In genomic region chr7:126695210-126695611, GRCm38 (mm10) we compare ENCODE assay signal across 8 mouse cellular contexts. TPM values are rescaled to one million over a fixed set of nuclear protein-coding genes. Genes with fewer than 3 reads are reported as not detected.
DNase-seq lines count a peak whose midpoint lies in the region; ATAC-seq and TF ChIP-seq lines count a peak whose summit lies in the region.

TSS of gene Bola2 (plus strand) at chr7:126695401.

- ATAC-seq in hindbrain, embryonic 14.5 days (ENCODE audit: low FRiP score) = peak; percentile 25

- peak; percentile 61; the same call in 1 of the 2 replicates for TF ChIP-seq POLR2A in bone marrow, adult 2 months (IDR thresholded peaks at IDR 0.05; ENCODE audit: borderline replicate concordance, control insufficient read depth, low read depth, low read length)

- DNase-seq in kidney, adult 18-20 months = peak; percentile 78
- no peak for DNase-seq in kidney, adult 9 months
- DNase-seq in gastrocnemius, adult 2 months = peak; percentile 83
- DNase-seq in hindbrain, embryonic 14.5 days (ENCODE audit: low spot score) = peak; percentile 31
- peak in 1 of 2 experiments; percentile 60 for DNase-seq in left cerebral cortex, postnatal 14 days (ENCODE audit: low spot score in 2 of 2)
- peak; percentile 76 to 90 for DNase-seq in spleen, postnatal 4 days (ENCODE audit: low spot score in 2 of 2)

- peak within 1 kb of the TSS; percentile 85 for H3K27ac ChIP-seq in bone marrow, adult 2 months (ENCODE audit: control insufficient read depth, insufficient read depth, low read depth, low read length, poor library complexity)
- H3K27ac ChIP-seq in gastrocnemius, adult 2 months = peak within 1 kb of the TSS; percentile 96
- H3K27ac ChIP-seq in hindbrain, embryonic 14.5 days = peak within 1 kb of the TSS; percentile 91

- peak within 1 kb of the TSS; percentile 68 for H3K4me2 ChIP-seq in hindbrain, embryonic 14.5 days (replicated peaks)

- H3K9ac ChIP-seq in hindbrain, embryonic 14.5 days = peak within 1 kb of the TSS; percentile 81

- no peaks in the 10 kb centered on the region; the same call in 1 of the 2 replicates for H3K4me1 ChIP-seq in bone marrow, adult 2 months (ENCODE audit: control insufficient read depth, insufficient read depth, low read length)
- peaks cover 17% of the 10 kb centered on the region for H3K4me1 ChIP-seq in hindbrain, embryonic 14.5 days (replicated peaks; ENCODE audit: control insufficient read depth, insufficient read depth, low read length)
- H3K4me1 ChIP-seq in megakaryocyte, embryonic 14.5 days = peaks cover 75% of the 10 kb centered on the region

- peak within 1 kb of the TSS; percentile 78 for H3K4me3 ChIP-seq in bone marrow, adult 2 months (replicated peaks; ENCODE audit: control insufficient read depth, low read depth, low read length)
- peak within 1 kb of the TSS; percentile 99 for H3K4me3 ChIP-seq in gastrocnemius, adult 2 months
- H3K4me3 ChIP-seq in hindbrain, embryonic 14.5 days (replicated peaks; ENCODE audit: low read length) = peak within 1 kb of the TSS; percentile 67
- peak within 1 kb of the TSS; percentile 96 for H3K4me3 ChIP-seq in megakaryocyte, embryonic 14.5 days (replicated peaks)

- peaks cover 50% of the 10 kb centered on the region for H3K36me3 ChIP-seq in hindbrain, embryonic 14.5 days (replicated peaks; ENCODE audit: control insufficient read depth, insufficient read depth)
- H3K36me3 ChIP-seq in megakaryocyte, embryonic 14.5 days (replicated peaks; ENCODE audit: low read length) = peaks cover 64% of the 10 kb centered on the region

- under 1% methylated on average over 31 of the region's 31 CpGs for WGBS in bone marrow, adult 2 months
- 1% methylated on average over 31 of the region's 31 CpGs for WGBS in hindbrain, embryonic 14.5 days

- no peaks in the 10 kb centered on the region for H3K27me3 ChIP-seq in hindbrain, embryonic 14.5 days (ENCODE audit: control insufficient read depth, insufficient read depth, low read length)
- H3K27me3 ChIP-seq in megakaryocyte, embryonic 14.5 days (replicated peaks) = no peaks in the 10 kb centered on the region

- 0 out of 2 replicates have a peak, but pooled peaks have one; percentile 1 for TF ChIP-seq CTCF in bone marrow, adult 2 months (IDR thresholded peaks at IDR 0.05; ENCODE audit: control insufficient read depth, insufficient read depth, low read length)
- TF ChIP-seq CTCF in gastrocnemius, adult 2 months (IDR thresholded peaks at IDR 0.05) = no peak

- intact Hi-C loops in gastrocnemius, adult 2 months (cut with DNase I) = loop anchor here (2.0 to 10.0 kb wide), 2 partner anchors 116 to 190 kb away; partner anchors contain the start of gene Atxn2l
- intact Hi-C loops in left cerebral cortex, postnatal 14 days (cut with DNase I) = loop anchor here (5.0 kb wide), 1 partner anchor 128 kb away; the partner anchor contains the start of gene Eif3c

- no peaks in the 10 kb centered on the region for H3K9me3 ChIP-seq in hindbrain, embryonic 14.5 days (ENCODE audit: control insufficient read depth, low read length)
- H3K9me3 ChIP-seq in megakaryocyte, embryonic 14.5 days = no peaks in the 10 kb centered on the region

RNA-seq across cellular contexts. Expression of gene Bola2, which starts in this region (rescaled TPM):
- polyA plus RNA-seq in bone marrow, adult 2 months (2011; ENCODE audit: insufficient read depth, insufficient read length, low replicate concordance, missing spikeins) = 77.8 and 182 TPM in 2 replicates
- total RNA-seq in gastrocnemius, adult 2 months (2021) = 10 to 100 TPM; 35.1 to 36.9 TPM
- polyA plus RNA-seq in hindbrain, embryonic 14.5 days (2014; fragmentation: Nextera tagmentation; extraction: Ambion mirVana) = 124 and 159 TPM in 2 replicates
- total RNA-seq in left cerebral cortex, postnatal 14 days (2021) = 100 to 1,000 TPM; 108 to 113 TPM
- 185 and 696 TPM in 2 replicates for polyA plus RNA-seq in megakaryocyte, embryonic 14.5 days (2012; ENCODE audit: insufficient read depth, low replicate concordance)
